Mouse (Mus musculus) intestine, embryonic 14.5 days (tissue): ENCODE data around the gene Cd200. TPM values are rescaled to one million over a fixed set of nuclear protein-coding genes. Genes with fewer than 3 reads are reported as not detected.
A peak's percentile ranks its signal among the peaks of the same experiment; 100 is the strongest.

ENCODE experiments used
- ATAC-seq: fragments of 200-750 bp; cut with Nextera tagmentation; replicated peaks from 2 replicates; pipeline ENCODE4 v1.8.0; 2017; ENCODE audit warnings: low read depth, moderate number of reproducible peaks, moderate TSS enrichment, moderate library complexity; ENCODE audit not compliant: low FRiP score, low TSS enrichment
- DNase-seq: peaks from one replicate; pipeline ENCODE4 v3.0.0-alpha.2; 2018; ENCODE audit warnings: low spot score
- H3K27ac ChIP-seq: fragments of 300-500 bp; sonication (generic); 2 replicates; pipeline ENCODE4 v1.5.1; 2014; ENCODE audit warnings: low read depth, mild to moderate bottlenecking, control low read depth
- H3K27me3 ChIP-seq: fragments of 300-500 bp; sonication (generic); replicated peaks from 2 replicates; pipeline ENCODE4 v1.6.1; 2014; ENCODE audit warnings: low read length, control low read depth; ENCODE audit not compliant: control insufficient read depth, insufficient read depth
- H3K36me3 ChIP-seq: fragments of 300-500 bp; sonication (generic); 2 replicates; pipeline ENCODE4 v1.6.1; 2014; ENCODE audit warnings: low read length, control low read depth; ENCODE audit not compliant: control insufficient read depth, insufficient read depth
- H3K4me1 ChIP-seq: fragments of 300-500 bp; sonication (generic); replicated peaks from 2 replicates; pipeline ENCODE4 v1.6.1; 2014; ENCODE audit warnings: low read length, control low read depth, mixed read lengths; ENCODE audit not compliant: control insufficient read depth, insufficient read depth
- H3K4me2 ChIP-seq: fragments of 300-500 bp; sonication (generic); 2 replicates; pipeline ENCODE4 v1.6.1; 2014; ENCODE audit warnings: low read length
- H3K4me3 ChIP-seq: fragments of 300-500 bp; sonication (generic); 2 replicates; pipeline ENCODE4 v1.5.1; 2014; ENCODE audit warnings: low read depth, low read length, control low read depth, mixed read lengths
- H3K9ac ChIP-seq: fragments of 300-500 bp; sonication (generic); 2 replicates; pipeline ENCODE4 v1.6.1; 2014; ENCODE audit warnings: mild to moderate bottlenecking, low read length
- H3K9me3 ChIP-seq: fragments of 300-500 bp; sonication (generic); 2 replicates; pipeline ENCODE4 v1.6.1; 2016; ENCODE audit warnings: low read length, control low read depth; ENCODE audit not compliant: control insufficient read depth
- WGBS: fragments of 180-500 bp; shearing (Covaris S2); extraction: QIAGEN DNeasy Blood & Tissue Kit; methylation state at CpG from one replicate; pipeline ENCODE4 v1.1.7; 2014; 5-methylcytosine and 5-hydroxymethylcytosine counted together
- polyA plus RNA-seq: library from polyadenylated mRNA; unstranded; fragments of >200 nt; fragmentation: Nextera tagmentation; extraction: Ambion mirVana; gene quantifications from 2 replicates; pipeline ENCODE4 v1.2.1, GENCODE M21; 2014

The Cd200 gene
- polyA plus RNA-seq, 1 experiment from 2014 or later, result 41.7 TPM

DNA sequence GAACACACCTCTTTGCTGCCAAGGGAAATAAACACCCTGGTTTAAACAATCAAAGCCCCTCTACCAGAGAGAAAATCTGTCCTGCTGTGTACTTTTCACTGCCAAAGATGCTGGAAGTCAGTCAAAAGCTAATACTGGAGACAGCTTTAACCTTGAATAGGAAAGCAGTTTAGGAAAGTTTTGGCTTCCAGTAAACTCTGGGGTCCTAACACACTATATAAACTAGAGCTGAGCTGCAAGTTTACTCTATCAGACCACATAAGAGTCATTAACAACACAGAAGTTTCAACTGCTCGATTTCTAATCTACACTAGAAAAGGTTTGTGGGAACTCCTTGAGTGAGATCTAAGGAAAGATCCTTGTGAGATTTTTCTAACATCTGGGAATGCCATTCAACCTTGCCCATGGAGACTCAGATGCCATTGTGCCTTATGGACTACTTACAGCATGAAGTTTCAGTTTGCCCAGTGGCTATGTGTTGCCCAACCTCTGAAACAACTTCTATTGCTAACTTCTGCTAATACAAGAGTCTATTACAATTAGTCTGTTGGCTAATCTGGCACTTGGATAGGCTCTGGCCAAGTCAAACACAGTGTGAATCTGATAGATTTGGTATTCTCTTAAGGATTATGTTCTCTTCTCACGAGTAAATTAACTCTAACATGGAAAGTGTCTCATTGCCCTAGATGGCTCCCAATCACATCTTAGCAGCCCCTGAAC lies 33.2 kb downstream of the Cd200 start:
- Histone ChIP-seq H3K4me3 (no peak overlapping the region), H3K27ac (no peak overlapping the region), H3K9ac (no peak overlapping the region), H3K4me2 (no peak overlapping the region), H3K27me3 (no peaks in the 10 kb centered on the region), H3K4me1 (no peaks in the 10 kb centered on the region), H3K9me3 (no peaks in the 10 kb centered on the region), H3K36me3 (no peaks in the 10 kb centered on the region)
- WGBS, result 76% methylated on average over 2 of the region's 2 CpGs
- DNase-seq, result no peak
- no peak for ATAC-seq

DNA sequence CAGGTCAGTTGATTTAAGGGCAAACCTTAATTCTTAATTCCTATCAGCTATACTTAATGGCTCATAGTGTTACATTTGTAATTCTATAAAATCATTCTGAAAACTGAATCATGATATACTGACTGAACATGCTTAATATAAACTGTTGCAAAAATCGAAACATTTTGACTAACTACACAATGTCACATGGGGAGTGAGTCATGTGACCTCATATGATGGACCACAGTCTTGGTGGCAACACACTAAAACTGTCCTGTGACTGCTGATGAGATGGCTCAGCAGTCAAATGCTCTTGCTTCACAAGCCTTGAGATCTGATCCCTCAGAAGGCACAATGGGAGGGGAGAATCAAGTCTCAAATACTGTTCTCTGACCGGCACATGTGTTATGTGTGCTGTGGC lies 34.8 kb downstream of the Cd200 start:
- Histone ChIP-seq H3K27ac (no peak overlapping the region), H3K27me3 (no peaks in the 10 kb centered on the region), H3K36me3 (no peaks in the 10 kb centered on the region), H3K9me3 (no peaks in the 10 kb centered on the region), H3K4me3 (no peak overlapping the region), H3K4me2 (no peak overlapping the region), H3K9ac (no peak overlapping the region), H3K4me1 (no peaks in the 10 kb centered on the region)
- DNase-seq (no peak), ATAC-seq (no peak)
- 84% methylated on average over 2 of the region's 2 CpGs for WGBS

DNA sequence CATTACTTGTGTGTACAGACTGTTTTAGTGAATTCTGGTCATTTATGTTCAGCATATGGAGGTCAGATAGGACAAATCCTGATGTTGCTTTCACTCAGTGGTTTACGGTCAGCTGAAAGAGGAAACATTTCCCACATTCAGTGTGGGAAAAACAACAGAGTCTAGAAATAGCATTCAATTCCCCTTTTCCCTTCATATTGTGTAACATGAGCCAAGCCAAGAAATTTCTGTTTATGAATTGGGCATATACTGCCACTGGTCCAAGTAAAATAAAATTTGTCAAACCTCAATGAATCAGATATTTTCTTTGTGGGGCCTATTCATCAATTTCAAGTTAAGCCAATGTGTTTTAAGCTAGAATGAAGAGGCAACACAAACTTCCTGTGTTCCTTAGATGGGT lies 37.8 kb downstream of the Cd200 start:
- Histone ChIP-seq H3K9me3 (no peaks in the 10 kb centered on the region), H3K4me2 (no peak overlapping the region), H3K36me3 (no peaks in the 10 kb centered on the region), H3K9ac (no peak overlapping the region), H3K27ac (no peak overlapping the region), H3K4me3 (no peak overlapping the region), H3K27me3 (no peaks in the 10 kb centered on the region), H3K4me1 (no peaks in the 10 kb centered on the region)
- ATAC-seq, result no peak
- WGBS, result 83% methylated on average over 1 of the region's 1 CpGs
- DNase-seq, result no peak

DNA sequence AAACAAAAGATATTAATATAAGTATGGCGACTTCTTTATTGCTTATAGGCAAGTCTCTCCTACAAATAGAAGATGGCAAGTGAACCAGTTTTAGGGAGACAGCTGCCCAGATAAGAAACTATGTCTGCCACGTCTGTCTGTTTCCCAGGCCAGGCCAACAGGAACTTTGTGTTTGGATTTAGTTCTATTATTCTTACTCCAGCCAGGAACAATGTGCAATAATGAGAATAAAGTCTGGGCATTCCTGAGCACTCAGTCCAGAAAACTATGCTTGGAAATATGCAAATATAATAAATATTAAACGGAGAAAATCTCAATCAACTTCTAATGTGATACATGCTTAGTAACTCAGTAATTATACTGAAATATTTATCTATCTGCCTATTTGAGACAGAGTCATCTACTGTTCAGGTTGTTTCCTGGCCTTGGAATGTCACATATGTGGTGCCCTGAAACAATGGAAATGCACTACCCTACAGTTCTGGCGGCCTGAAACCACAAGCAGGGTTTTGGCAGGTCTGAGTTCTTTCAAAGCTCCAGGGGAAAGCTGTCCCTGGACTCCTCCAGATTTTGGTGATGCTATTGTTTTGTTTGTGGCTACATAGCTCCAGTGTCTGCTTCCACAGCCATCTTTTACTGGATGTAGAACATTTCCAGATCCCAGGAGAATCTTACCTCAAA lies 39.4 kb downstream of the Cd200 start:
- H3K9ac ChIP-seq, result no peak overlapping the region
- H3K9me3 ChIP-seq, result no peaks in the 10 kb centered on the region
- no peak overlapping the region for H3K4me2 ChIP-seq
- H3K27ac ChIP-seq, result no peak overlapping the region
- no peaks in the 10 kb centered on the region for H3K36me3 ChIP-seq
- peaks cover 8% of the 10 kb centered on the region for H3K4me1 ChIP-seq
- DNase-seq (no peak), ATAC-seq (no peak)
- no peaks in the 10 kb centered on the region for H3K27me3 ChIP-seq
- H3K4me3 ChIP-seq, result no peak overlapping the region
- 79% methylated on average over 4 of the region's 4 CpGs for WGBS

DNA sequence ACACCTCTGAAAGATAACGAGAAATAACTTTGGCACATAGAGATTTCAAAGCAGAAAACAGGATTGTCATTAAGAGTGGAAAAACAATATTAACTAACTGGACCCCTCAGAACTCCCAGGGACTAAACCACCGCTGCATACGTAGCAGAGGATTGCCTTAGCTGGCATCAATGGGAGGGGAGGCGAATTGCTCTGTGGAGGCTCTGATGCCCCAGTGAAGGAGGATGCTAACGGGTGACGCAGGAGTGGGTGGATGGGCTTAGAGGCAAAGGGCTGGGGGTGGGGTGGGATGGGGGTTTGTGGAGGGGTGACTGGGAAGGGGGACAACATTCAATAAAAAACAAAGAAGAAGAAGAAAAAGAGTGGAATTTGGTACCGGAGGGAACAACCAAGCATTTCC lies 42.7 kb downstream of the Cd200 start:
- H3K9ac ChIP-seq, result no peak overlapping the region
- ATAC-seq (no peak), DNase-seq (no peak)
- H3K9me3 ChIP-seq, result no peaks in the 10 kb centered on the region
- no peaks in the 10 kb centered on the region for H3K36me3 ChIP-seq
- 55% methylated on average over 7 of the region's 7 CpGs for WGBS
- no peak overlapping the region for H3K4me2 ChIP-seq
- H3K27me3 ChIP-seq, result no peaks in the 10 kb centered on the region
- no peak overlapping the region for H3K4me3 ChIP-seq
- H3K4me1 ChIP-seq, result peaks cover 8% of the 10 kb centered on the region
- H3K27ac ChIP-seq, result no peak overlapping the region

DNA sequence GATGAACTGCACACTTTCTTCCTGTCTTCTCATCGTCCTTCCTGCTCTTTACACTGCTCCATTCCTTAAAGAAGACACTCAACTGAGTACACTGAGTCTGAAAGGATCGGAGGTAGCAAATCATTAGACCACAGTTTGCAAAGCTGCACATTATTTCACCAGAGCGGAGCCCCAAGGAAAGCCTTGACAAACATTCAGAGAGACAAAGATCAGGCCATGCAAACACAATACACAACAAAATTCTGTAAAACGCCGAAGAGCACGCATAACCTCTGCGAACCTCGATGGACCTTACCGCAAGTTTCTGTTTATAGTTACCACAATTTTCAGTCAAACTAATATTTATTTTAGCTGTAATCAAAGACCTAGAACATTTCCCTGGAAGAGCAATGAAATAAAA lies 43.5 kb downstream of the Cd200 start:
- peak overlapping the region; percentile 29 for H3K4me2 ChIP-seq
- 40% methylated on average over 9 of the region's 9 CpGs for WGBS
- H3K4me3 ChIP-seq, result no peak overlapping the region
- H3K27me3 ChIP-seq, result no peaks in the 10 kb centered on the region
- DNase-seq, result no peak
- no peaks in the 10 kb centered on the region for H3K9me3 ChIP-seq
- H3K36me3 ChIP-seq, result no peaks in the 10 kb centered on the region
- H3K4me1 ChIP-seq, result peaks cover 8% of the 10 kb centered on the region
- no peak for ATAC-seq
- no peak overlapping the region for H3K9ac ChIP-seq
- no peak overlapping the region for H3K27ac ChIP-seq

DNA sequence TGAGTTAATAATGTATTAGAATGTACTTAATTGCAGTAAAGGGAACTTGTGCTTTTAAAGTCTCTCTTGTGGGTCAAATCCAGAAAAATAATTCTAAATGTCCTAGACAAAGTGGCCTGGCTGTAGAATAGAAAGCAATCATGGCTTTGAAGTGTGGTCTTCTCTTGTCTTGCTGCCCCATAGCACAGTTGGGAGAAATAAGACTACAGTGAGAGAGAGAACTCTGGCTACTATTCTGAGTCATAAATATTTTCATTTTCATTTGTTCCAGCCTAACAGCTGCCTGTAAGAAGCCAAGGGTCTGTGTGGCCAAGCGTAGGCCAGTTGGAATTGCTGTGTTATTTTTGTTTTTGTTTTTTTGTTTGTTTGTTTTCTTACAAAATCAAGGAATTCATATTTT lies 44.2 kb downstream of the Cd200 start:
- DNase-seq (no peak), ATAC-seq (no peak)
- H3K4me1 ChIP-seq, result peaks cover 8% of the 10 kb centered on the region
- H3K27me3 ChIP-seq, result no peaks in the 10 kb centered on the region
- 95% methylated on average over 1 of the region's 1 CpGs for WGBS
- no peak overlapping the region for H3K4me3 ChIP-seq
- H3K36me3 ChIP-seq, result no peaks in the 10 kb centered on the region
- H3K9ac ChIP-seq, result no peak overlapping the region
- H3K9me3 ChIP-seq, result no peaks in the 10 kb centered on the region
- H3K27ac ChIP-seq, result no peak overlapping the region
- no peak overlapping the region for H3K4me2 ChIP-seq

DNA sequence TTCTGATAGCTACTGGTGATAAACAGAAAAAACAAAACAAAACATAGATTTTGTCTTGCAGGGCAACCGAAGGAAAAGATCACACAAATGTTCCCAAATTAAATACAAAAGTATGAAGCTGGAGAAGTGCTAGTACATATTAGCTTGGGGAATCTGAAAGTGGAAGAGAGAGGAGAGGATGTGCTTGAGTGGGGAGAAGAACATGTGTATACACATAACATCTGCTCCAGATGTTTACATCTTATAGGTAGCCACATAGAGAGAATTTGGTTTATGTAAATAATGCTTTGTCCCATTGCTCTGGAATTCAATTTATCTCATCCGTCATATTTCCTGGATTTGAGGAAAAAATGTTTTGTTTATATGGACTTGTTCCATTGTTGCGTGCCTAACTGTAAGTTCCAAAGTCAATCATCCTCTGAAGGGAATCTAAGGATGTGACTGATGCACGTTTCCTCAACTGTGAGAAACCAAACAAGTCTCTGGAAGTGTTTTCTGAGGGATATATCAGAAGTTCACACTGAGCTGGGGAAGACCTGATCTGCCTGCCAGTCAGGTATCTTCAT lies 45.3 kb downstream of the Cd200 start:
- Histone ChIP-seq H3K27ac (no peak overlapping the region), H3K4me2 (no peak overlapping the region), H3K9me3 (no peaks in the 10 kb centered on the region), H3K4me3 (no peak overlapping the region), H3K27me3 (no peaks in the 10 kb centered on the region), H3K36me3 (no peaks in the 10 kb centered on the region), H3K4me1 (peaks cover 8% of the 10 kb centered on the region), H3K9ac (no peak overlapping the region)
- no peak for ATAC-seq
- 57% methylated on average over 4 of the region's 4 CpGs for WGBS
- DNase-seq, result no peak

DNA sequence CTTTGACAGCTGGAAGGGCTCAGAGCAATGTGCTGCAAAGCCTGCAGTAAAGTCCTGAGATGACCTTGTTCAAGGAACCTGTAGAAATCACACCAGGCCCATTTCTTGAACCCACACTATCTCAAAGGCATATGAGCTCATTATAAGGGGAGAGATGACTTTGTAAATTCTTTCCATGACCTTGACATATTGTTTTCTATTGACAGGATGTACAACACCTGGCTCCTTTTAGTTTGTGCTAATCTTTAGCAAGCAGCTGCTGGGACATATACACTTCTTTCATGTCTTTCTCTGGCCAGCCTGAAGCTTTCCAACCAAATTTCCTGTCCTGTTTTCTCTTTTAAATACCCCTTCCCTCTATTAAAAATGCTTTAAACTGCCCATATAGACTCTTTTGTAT lies 47.4 kb downstream of the Cd200 start:
- ATAC-seq, result no peak

More for the DNA sequence above, 47.4 kb downstream of the Cd200 start:
- H3K9me3 ChIP-seq, result no peaks in the 10 kb centered on the region
- no peak overlapping the region for H3K4me2 ChIP-seq
- H3K27me3 ChIP-seq, result no peaks in the 10 kb centered on the region
- no peak overlapping the region for H3K9ac ChIP-seq
- peaks cover 8% of the 10 kb centered on the region for H3K4me1 ChIP-seq
- no peak for DNase-seq
- H3K4me3 ChIP-seq, result no peak overlapping the region
- H3K27ac ChIP-seq, result no peak overlapping the region
- no peaks in the 10 kb centered on the region for H3K36me3 ChIP-seq
